Mouse (Mus musculus) spleen, adult 2 months (tissue): Measurements from ENCODE around the gene Slc35f1. TPM values are rescaled to one million over a fixed set of nuclear protein-coding genes. Genes with fewer than 3 reads are reported as not detected.

Experiments
- DNase-seq, 2 experiments: peaks; one replicate each; pipeline versions ENCODE4 v3.0.0 to v3.0.0-alpha.2; 2012 to 2021; ENCODE audit warnings: low spot score in 2 of 2, low read depth in 1 of 2
- H3K27ac ChIP-seq: fragments of 200-500 bp; 2 replicates; pipeline ENCODE4 v1.5.1; 2012; ENCODE audit warnings: low read length, inconsistent platforms; ENCODE audit not compliant: insufficient read depth
- H3K27me3 ChIP-seq: fragments of 200-500 bp; 2 replicates; pipeline ENCODE4 v1.6.1; 2012; ENCODE audit warnings: mild to moderate bottlenecking, moderate library complexity, low read length, inconsistent platforms; ENCODE audit not compliant: control insufficient read depth, insufficient read depth
- H3K36me3 ChIP-seq: fragments of 200-500 bp; 2 replicates; pipeline ENCODE4 v1.6.1; 2012; ENCODE audit warnings: mild to moderate bottlenecking, low read length, inconsistent platforms; ENCODE audit not compliant: control insufficient read depth, insufficient read depth
- H3K4me1 ChIP-seq: fragments of 200-500 bp; 2 replicates; pipeline ENCODE4 v1.6.1; 2011; ENCODE audit warnings: inconsistent platforms; ENCODE audit not compliant: control insufficient read depth, insufficient read depth, insufficient read length
- H3K4me3 ChIP-seq: fragments of 200-500 bp; 2 replicates; pipeline ENCODE4 v1.5.1; 2011; ENCODE audit warnings: mild to moderate bottlenecking, inconsistent platforms; ENCODE audit not compliant: insufficient read depth, insufficient read length; ENCODE audit errors: extremely low read depth
- CTCF ChIP-seq: fragments of 200-500 bp; IDR thresholded peaks from 2 replicates; pipeline ENCODE4 v1.5.1; 2011; ENCODE audit warnings: mild to moderate bottlenecking, inconsistent platforms; ENCODE audit not compliant: insufficient read depth, insufficient read length, insufficient replicate concordance; ENCODE audit errors: extremely low read depth
- POLR2A ChIP-seq: fragments of 200-500 bp; IDR thresholded peaks from 2 replicates; pipeline ENCODE4 v1.6.1; 2011; ENCODE audit warnings: low read depth, low read length, inconsistent platforms
- WGBS: fragments of 180-500 bp; shearing (Covaris S2); methylation state at CpG from one replicate; pipeline ENCODE4 v1.1.7; 2018; 5-methylcytosine and 5-hydroxymethylcytosine counted together
- polyA plus RNA-seq: library from polyadenylated mRNA; depleted of rRNA; stranded (reverse); fragments of >200 nt; gene quantifications from 2 replicates; pipeline ENCODE4 v1.2.3, GENCODE M21; 2012; rRNA removed

Slc35f1 gene
- polyA plus RNA-seq, result 0.04 and 0.11 TPM in 2 replicates

GRCm38 (mm10) chr10:52690334-52690991 is at the start of gene Slc35f1:
Gene Slc35f1, plus strand, starts transcription at chr10:52690533.
- no peak for DNase-seq
- peaks cover 5% of the 10 kb centered on the region for H3K27me3 ChIP-seq
- 4% methylated on average over 53 of the region's 54 CpGs for WGBS
- no peak within 1 kb of the TSS for H3K27ac ChIP-seq
- TF ChIP-seq CTCF, result no peak
- no peak for TF ChIP-seq POLR2A
- no peaks in the 10 kb centered on the region for H3K4me1 ChIP-seq
- H3K4me3 ChIP-seq, result no peak within 1 kb of the TSS
- no peaks in the 10 kb centered on the region for H3K36me3 ChIP-seq

- Histone ChIP-seq H3K36me3 (no peaks in the 10 kb centered on the region), H3K27ac (no peak overlapping the region), H3K27me3 (no peaks in the 10 kb centered on the region), H3K4me1 (no peaks in the 10 kb centered on the region), H3K4me3 (no peak overlapping the region)
- DNase-seq, result no peak
- TF ChIP-seq CTCF, result no peak
- no peak for TF ChIP-seq POLR2A
Observed at GRCm38 (mm10) chr10:52671234-52671633, 19.1 kb upstream of the Slc35f1 start.

GRCm38 (mm10) chr10:52690992-52691731 is 829 bp downstream of the Slc35f1 start:
- Histone ChIP-seq H3K27ac (no peak overlapping the region), H3K27me3 (peaks cover 5% of the 10 kb centered on the region), H3K4me1 (no peaks in the 10 kb centered on the region), H3K4me3 (no peak overlapping the region), H3K36me3 (no peaks in the 10 kb centered on the region)
- 3% methylated on average over 45 of the region's 45 CpGs for WGBS
- DNase-seq, result no peak
- TF ChIP-seq CTCF (no peak), POLR2A (no peak)

- Histone ChIP-seq H3K4me1 (no peaks in the 10 kb centered on the region), H3K27ac (no peak overlapping the region), H3K27me3 (no peaks in the 10 kb centered on the region), H3K4me3 (no peak overlapping the region), H3K36me3 (no peaks in the 10 kb centered on the region)
- DNase-seq, result no peak
- TF ChIP-seq CTCF (no peak), POLR2A (no peak)
Observed at GRCm38 (mm10) chr10:52703688-52704087, 13.4 kb downstream of the Slc35f1 start.

GRCm38 (mm10) chr10:52704101-52705051 is 14.0 kb downstream of the Slc35f1 start:
- Histone ChIP-seq H3K4me1 (no peaks in the 10 kb centered on the region), H3K4me3 (no peak overlapping the region), H3K36me3 (no peaks in the 10 kb centered on the region), H3K27ac (no peak overlapping the region), H3K27me3 (no peaks in the 10 kb centered on the region)
- 7% methylated on average over 31 of the region's 31 CpGs for WGBS
- TF ChIP-seq POLR2A (no peak), CTCF (no peak)
- no peak for DNase-seq

- no peak for DNase-seq
- no peak for TF ChIP-seq POLR2A
- no peak for TF ChIP-seq CTCF
- WGBS, result 68% methylated on average over 2 of the region's 2 CpGs
- no peaks in the 10 kb centered on the region for H3K36me3 ChIP-seq
- H3K27me3 ChIP-seq, result no peaks in the 10 kb centered on the region
- H3K4me3 ChIP-seq, result no peak overlapping the region
- no peak overlapping the region for H3K27ac ChIP-seq
- no peaks in the 10 kb centered on the region for H3K4me1 ChIP-seq
Observed at GRCm38 (mm10) chr10:52709482-52709881, 19.1 kb downstream of the Slc35f1 start.
